Mouse (Mus musculus) mouse embryonic stem cell (cell line): ENCODE data around the gene Teddm3.
"Not testable (repeated sequence)": the region's sequence is repeated elsewhere in the genome, so short reads cannot be mapped to it uniquely, and the experiment has no call there.

ENCODE experiments used
- in situ Hi-C, 2 experiments: fragments of 300-500 bp; cut with MboI; formaldehyde crosslinking; loops; 1 replicate in 1 of 2; 3 replicates in 1 of 2; pipeline ENCODE4 v1.14.3; 2019 to 2020; ENCODE audit warnings: low sequenced_read_pairs in 2 of 2, low pct_unique_long_range_greater_than_20kb in 1 of 2, mixed read lengths in 1 of 2; ENCODE audit not compliant: unreplicated experiment in 1 of 2

The Teddm3 gene

GRCm38 (mm10) chr16:21153900-21154299 is at the start of gene Teddm3:
Gene Teddm3, minus strand, starts transcription at chr16:21154000.
- in situ Hi-C loops: not testable (repeated sequence)

GRCm38 (mm10) chr16:21202731-21203130 is 48.9 kb upstream of the Teddm3 start:
- in situ Hi-C loops: loop anchor here (5.0 kb wide), 1 partner anchor 190 kb away; no protein-coding TSS in a partner anchor

- in situ Hi-C loops: loop anchor here (10.0 to 25.0 kb wide), 2 partner anchors 435 to 437 kb away; no protein-coding TSS in a partner anchor
These were observed 45.6 kb upstream of the Teddm3 start for GRCm38 (mm10) chr16:21199426-21199825.

GRCm38 (mm10) chr16:21198529-21198928 is 44.7 kb upstream of the Teddm3 start:
- in situ Hi-C loops: loop anchor here (10.0 to 25.0 kb wide), 2 partner anchors 434 to 436 kb away; no protein-coding TSS in a partner anchor

GRCm38 (mm10) chr16:21198006-21198405 is 44.2 kb upstream of the Teddm3 start:
- in situ Hi-C loops: loop anchor here (10.0 to 25.0 kb wide), 2 partner anchors 433 to 436 kb away; no protein-coding TSS in a partner anchor

- in situ Hi-C loops: loop anchor here (10.0 to 25.0 kb wide), 2 partner anchors 433 to 435 kb away; no protein-coding TSS in a partner anchor
These were observed 43.7 kb upstream of the Teddm3 start for GRCm38 (mm10) chr16:21197542-21197941.

GRCm38 (mm10) chr16:21196576-21196975 is 42.8 kb upstream of the Teddm3 start:
- in situ Hi-C loops: loop anchor here (10.0 to 25.0 kb wide), 2 partner anchors 432 to 434 kb away; no protein-coding TSS in a partner anchor

- in situ Hi-C loops: loop anchor here (10.0 to 25.0 kb wide), 2 partner anchors 431 to 433 kb away; no protein-coding TSS in a partner anchor
These were observed 41.6 kb upstream of the Teddm3 start for GRCm38 (mm10) chr16:21195260-21195866.

- in situ Hi-C loops: loop anchor here (10.0 to 25.0 kb wide), 2 partner anchors 429 to 432 kb away; no protein-coding TSS in a partner anchor
These were observed 40.4 kb upstream of the Teddm3 start for GRCm38 (mm10) chr16:21194182-21194581.

GRCm38 (mm10) chr16:21192509-21193354 is 38.9 kb upstream of the Teddm3 start:
- in situ Hi-C loops: loop anchor here (10.0 to 25.0 kb wide), 2 partner anchors 428 to 430 kb away; no protein-coding TSS in a partner anchor

- in situ Hi-C loops: loop anchor here (10.0 to 25.0 kb wide), 2 partner anchors 427 to 429 kb away; no protein-coding TSS in a partner anchor
These were observed 37.8 kb upstream of the Teddm3 start for GRCm38 (mm10) chr16:21191569-21191968.

- in situ Hi-C loops: loop anchor here (10.0 to 25.0 kb wide), 3 partner anchors 104 to 426 kb away; no protein-coding TSS in a partner anchor
These were observed 34.5 kb upstream of the Teddm3 start for GRCm38 (mm10) chr16:21188345-21188744.

GRCm38 (mm10) chr16:21187568-21187967 is 33.8 kb upstream of the Teddm3 start:
- in situ Hi-C loops: loop anchor here (10.0 to 25.0 kb wide), 3 partner anchors 103 to 425 kb away; no protein-coding TSS in a partner anchor

GRCm38 (mm10) chr16:21184697-21185096 is 30.9 kb upstream of the Teddm3 start:
- in situ Hi-C loops: loop anchor here (10.0 to 25.0 kb wide), 3 partner anchors 100 to 422 kb away; no protein-coding TSS in a partner anchor

GRCm38 (mm10) chr16:21182108-21182507 is 28.3 kb upstream of the Teddm3 start:
- in situ Hi-C loops: loop anchor here (10.0 to 25.0 kb wide), 3 partner anchors 97 to 420 kb away; no protein-coding TSS in a partner anchor

GRCm38 (mm10) chr16:21175236-21175635 is 21.4 kb upstream of the Teddm3 start:
- in situ Hi-C loops: loop anchor here in 1 of 2 experiments (25.0 kb wide), 1 partner anchor 413 kb away; no protein-coding TSS in a partner anchor

- in situ Hi-C loops: no loop called here
These were observed 14.9 kb upstream of the Teddm3 start for GRCm38 (mm10) chr16:21168730-21169129.
